Mouse (Mus musculus) heart, postnatal 0 days (tissue): Measurements from ENCODE around the gene Sept9.

Source experiments
- CTCF ChIP-seq: IDR thresholded peaks from 2 replicates; pipeline ENCODE4 v1.5.1; 2016; ENCODE audit warnings: antibody characterized with exemption, control low read depth, low read depth
- EP300 ChIP-seq: IDR thresholded peaks from 2 replicates; pipeline ENCODE4 v1.6.1; 2016; ENCODE audit warnings: antibody characterized with exemption, low read depth

- TF ChIP-seq CTCF (no peak), EP300 (no peak)
Observed at GRCm38 (mm10) chr11:117341218-117341617, 141.8 kb downstream of the Sept9 start.
